Mouse (Mus musculus) MEL (cell line): ENCODE data around the gene Apobec3.

ENCODE experiments used
- CTCF ChIP-seq, 3 experiments: IDR thresholded peaks in 2 of 3; conservative IDR thresholded peaks in 1 of 3; 2 replicates each; pipeline ENCODE4 v1.5.1; 2011 to 2012; ENCODE audit warnings: low read length in 3 of 3, low read depth in 2 of 3, mild to moderate bottlenecking in 2 of 3, improper control_type of control experiment in 1 of 3, inconsistent platforms in 1 of 3, mixed read lengths in 1 of 3, moderate library complexity in 1 of 3; ENCODE audit not compliant: control insufficient read depth in 1 of 3, insufficient read depth in 1 of 3, poor library complexity in 1 of 3, severe bottlenecking in 1 of 3
- E2F4 ChIP-seq: IDR thresholded peaks from 2 replicates; pipeline ENCODE4 v1.6.1; 2011; ENCODE audit warnings: low read depth, low read length, improper control_type of control experiment, borderline replicate concordance
- MAZ ChIP-seq: IDR thresholded peaks from 2 replicates; pipeline ENCODE4 v1.6.1; 2012; ENCODE audit warnings: low read depth, mild to moderate bottlenecking, inconsistent platforms, low read length, improper control_type of control experiment
- MXI1 ChIP-seq: IDR thresholded peaks from 2 replicates; pipeline ENCODE4 v1.6.1; 2011; ENCODE audit warnings: mild to moderate bottlenecking, low read depth, low read length, improper control_type of control experiment
- NRF1 ChIP-seq: IDR thresholded peaks from 2 replicates; pipeline ENCODE4 v1.6.1; 2014; ENCODE audit warnings: low read depth, mild to moderate bottlenecking, inconsistent platforms, low read length, improper control_type of control experiment, moderate library complexity; ENCODE audit not compliant: poor library complexity, insufficient read depth, severe bottlenecking
- POLR2A ChIP-seq, 2 experiments: IDR thresholded peaks; 2 replicates each; pipeline ENCODE4 v1.6.1; 2011 to 2012; ENCODE audit warnings: low read length in 2 of 2, mild to moderate bottlenecking in 2 of 2, control low read depth in 1 of 2, improper control_type of control experiment in 1 of 2, low read depth in 1 of 2, moderate library complexity in 1 of 2; ENCODE audit not compliant: control insufficient read depth in 1 of 2, insufficient read depth in 1 of 2, poor library complexity in 1 of 2
- POLR2AphosphoS2 ChIP-seq: IDR thresholded peaks from 2 replicates; pipeline ENCODE4 v1.6.1; 2011; ENCODE audit warnings: low read length, improper control_type of control experiment
- SMC3 ChIP-seq: IDR thresholded peaks from 2 replicates; pipeline ENCODE4 v1.6.1; 2011; ENCODE audit warnings: low read depth, low read length, improper control_type of control experiment
- TCF12 ChIP-seq: IDR thresholded peaks from 2 replicates; pipeline ENCODE4 v1.6.1; 2014; ENCODE audit warnings: low read depth, mild to moderate bottlenecking, inconsistent platforms, low read length, improper control_type of control experiment, moderate library complexity
- UBTF ChIP-seq: IDR thresholded peaks from 2 replicates; pipeline ENCODE4 v1.6.1; 2012; ENCODE audit warnings: low read depth, mild to moderate bottlenecking, inconsistent platforms, low read length, improper control_type of control experiment, moderate library complexity, borderline replicate concordance; ENCODE audit not compliant: insufficient read depth

DNA sequence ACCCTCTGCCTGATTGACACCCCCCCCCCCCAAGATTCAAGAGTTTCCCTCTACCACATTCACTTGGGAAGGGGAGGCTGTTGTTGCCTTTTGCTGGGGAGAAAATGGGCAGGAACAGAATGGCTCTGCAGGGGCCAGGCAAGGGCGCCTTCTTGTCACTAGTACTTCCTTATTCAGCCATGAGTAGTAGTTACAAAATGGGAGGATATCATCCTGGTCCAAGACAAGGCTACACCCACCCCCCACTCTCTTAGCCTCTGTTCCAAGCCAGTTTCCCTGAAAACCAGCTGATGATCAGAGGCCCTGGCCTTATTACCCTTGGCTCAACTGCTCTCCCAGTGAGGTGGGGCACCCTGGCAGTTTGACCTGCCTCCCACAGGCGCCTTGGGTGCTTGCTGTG is 37.3 kb downstream of the Apobec3 start:
- TF ChIP-seq MXI1 (no peak; the same call in 1 of the 2 replicates), POLR2A (IDR thresholded peaks at IDR 0.05; ENCODE audit: control insufficient read depth in 1 of 2, insufficient read depth in 1 of 2, low read depth in 1 of 2, low read length in 2 of 2, poor library complexity in 1 of 2) (no peak), UBTF (no peak), CTCF (IDR thresholded peaks at IDR 0.05 in 2 of 3, conservative IDR thresholded peaks at IDR 0.05 in 1 of 3; ENCODE audit: control insufficient read depth in 1 of 3, insufficient read depth in 1 of 3, low read depth in 2 of 3, low read length in 3 of 3, poor library complexity in 1 of 3, severe bottlenecking in 1 of 3) (no peak), TCF12 (no peak), E2F4 (no peak), SMC3 (no peak), POLR2AphosphoS2 (no peak), MAZ (no peak), NRF1 (no peak)
